Mouse (Mus musculus): ENCODE measurements around the gene Mxd1.

DNA sequence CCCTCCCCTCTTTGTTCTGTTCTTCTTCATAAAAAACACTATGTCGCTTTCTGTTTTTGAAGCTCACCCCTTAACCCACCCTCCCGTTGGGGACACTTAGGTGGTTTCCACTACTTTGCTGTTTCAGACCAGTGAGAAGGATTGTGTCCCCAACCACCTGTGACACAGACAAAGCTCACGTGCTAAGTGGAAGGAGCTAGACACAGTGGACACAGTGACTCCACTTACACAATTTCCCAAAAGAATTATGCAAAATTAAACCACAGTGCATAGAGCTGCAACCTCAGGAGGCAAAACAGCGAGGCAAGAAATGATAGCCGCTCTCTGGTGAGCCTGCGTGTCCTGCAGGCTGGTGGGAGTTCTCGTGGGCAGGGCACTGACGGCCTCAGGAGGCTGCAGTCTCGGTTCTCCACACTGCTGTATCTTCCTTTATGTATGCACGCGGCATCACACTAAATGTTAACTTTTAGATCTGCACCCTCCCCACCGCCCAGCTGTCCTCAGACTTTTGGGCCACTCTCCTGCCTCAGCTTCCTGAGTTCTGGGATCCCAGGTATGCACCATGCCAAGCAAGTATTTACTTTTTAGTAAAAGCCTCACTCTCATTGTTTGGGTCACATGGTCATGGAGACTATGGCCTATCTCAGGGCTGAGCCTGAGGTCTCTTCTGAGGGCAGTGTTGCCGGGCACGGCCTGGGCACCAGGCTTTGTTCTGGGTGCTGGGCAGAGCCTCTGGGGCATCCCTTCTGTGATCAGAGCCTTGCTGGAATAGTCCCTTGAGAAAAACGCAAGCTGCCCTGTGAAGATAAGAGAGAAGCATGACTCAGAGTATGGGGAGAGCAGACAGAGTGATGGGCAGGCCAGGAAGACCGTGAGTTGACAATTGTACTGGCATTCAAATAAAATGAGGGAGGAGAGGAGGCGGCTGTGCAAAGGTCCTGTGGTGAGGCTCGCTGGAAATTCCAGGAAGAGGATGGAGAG, 29.5 kb downstream of the Mxd1 start:
- TF ChIP-seq CTCF (conservative IDR thresholded peaks at IDR 0.05; ENCODE audit: insufficient read depth, insufficient read length, low read depth, low read length) (no peak), POLR2A (IDR thresholded peaks at IDR 0.05; ENCODE audit: low read depth, low read length) (no peak)
